Mouse (Mus musculus) 3T3-L1 (cell line): ENCODE results near the gene Dbx2.

ENCODE experiments used
- DNase-seq: peaks from one replicate; pipeline ENCODE4 v3.0.0-alpha.2; 2015; ENCODE audit warnings: low read depth, low spot score

Gene Dbx2

GRCm38 (mm10) chr15:95622797-95623196 is 33.0 kb downstream of the Dbx2 start:
- DNase-seq: no peak

GRCm38 (mm10) chr15:95612600-95612999 is 43.2 kb downstream of the Dbx2 start:
- peak; percentile 51 for DNase-seq

- no peak for DNase-seq
Measured at GRCm38 (mm10) chr15:95601179-95601578, 54.6 kb downstream of the Dbx2 start.

GRCm38 (mm10) chr15:95598630-95599029 is 57.1 kb downstream of the Dbx2 start:
- peak; percentile 38 for DNase-seq

GRCm38 (mm10) chr15:95586906-95587305 is 68.9 kb downstream of the Dbx2 start:
- no peak for DNase-seq

GRCm38 (mm10) chr15:95584891-95585290 is 70.9 kb downstream of the Dbx2 start:
- DNase-seq: no peak

GRCm38 (mm10) chr15:95574661-95575060 is 81.1 kb downstream of the Dbx2 start:
- DNase-seq: peak; percentile 80
